Mouse (Mus musculus): Measurements from ENCODE around the gene Serinc1. TPM values are rescaled to one million over a fixed set of nuclear protein-coding genes. Genes with fewer than 3 reads are reported as not detected.
A peak's percentile ranks its signal among the peaks of the same experiment; 100 is the strongest.

Gene Serinc1
- polyA plus RNA-seq (2015; fragmentation: Nextera tagmentation; extraction: Ambion mirVana) = 84.0 and 86.5 TPM in 2 replicates

GRCm38 (mm10) chr10:57532218-57533101 lies at the start of gene Serinc1:
Gene Serinc1, minus strand, starts transcription at chr10:57532530.
- DNase-seq (ENCODE audit: low spot score) (peak; percentile 95), ATAC-seq (ENCODE audit: low FRiP score, low TSS enrichment) (peak; percentile 100)
- 14% methylated on average over 46 of the region's 49 CpGs for WGBS
- Histone ChIP-seq H3K27ac (replicated peaks) (peak within 1 kb of the TSS; percentile 96), H3K9me3 (ENCODE audit: control insufficient read depth, low read length) (no peaks in the 10 kb centered on the region), H3K9ac (ENCODE audit: low read length) (peak within 1 kb of the TSS; percentile 92), H3K4me1 (replicated peaks; ENCODE audit: control insufficient read depth, insufficient read depth) (peaks cover 3% of the 10 kb centered on the region; the same call in 1 of the 2 replicates), H3K4me3 (ENCODE audit: low read depth, low read length) (peak within 1 kb of the TSS; percentile 93), H3K36me3 (ENCODE audit: control insufficient read depth, insufficient read depth, low read length) (no peaks in the 10 kb centered on the region), H3K27me3 (ENCODE audit: control insufficient read depth, insufficient read depth, low read length) (no peaks in the 10 kb centered on the region), H3K4me2 (replicated peaks; ENCODE audit: low read depth) (peak within 1 kb of the TSS; percentile 58)
- TF ChIP-seq CTCF (IDR thresholded peaks at IDR 0.05; ENCODE audit: low read depth) = peak; percentile 1; the same call in 1 of the 2 replicates
- TF ChIP-seq EP300 (optimal IDR thresholded peaks at IDR 0.05) = no peak

- Histone ChIP-seq H3K27me3 (ENCODE audit: control insufficient read depth, insufficient read depth, low read length) (no peaks in the 10 kb centered on the region), H3K9me3 (ENCODE audit: control insufficient read depth, low read length) (no peaks in the 10 kb centered on the region), H3K9ac (ENCODE audit: low read length) (no peak overlapping the region), H3K4me3 (ENCODE audit: low read depth, low read length) (no peak overlapping the region), H3K4me1 (replicated peaks; ENCODE audit: control insufficient read depth, insufficient read depth) (no peaks in the 10 kb centered on the region), H3K27ac (replicated peaks) (no peak overlapping the region), H3K36me3 (ENCODE audit: control insufficient read depth, insufficient read depth, low read length) (no peaks in the 10 kb centered on the region), H3K4me2 (replicated peaks; ENCODE audit: low read depth) (no peak overlapping the region)
- DNase-seq (ENCODE audit: low spot score) (no peak), ATAC-seq (ENCODE audit: low FRiP score, low TSS enrichment) (no peak)
- 59% methylated on average over 2 of the region's 2 CpGs for WGBS
- TF ChIP-seq CTCF (IDR thresholded peaks at IDR 0.05; ENCODE audit: low read depth) (no peak), EP300 (optimal IDR thresholded peaks at IDR 0.05) (no peak)
Observed at GRCm38 (mm10) chr10:57576721-57577120, 44.4 kb upstream of the Serinc1 start.

- 46% methylated on average over 4 of the region's 4 CpGs for WGBS
- H3K9me3 ChIP-seq (ENCODE audit: control insufficient read depth, low read length) = no peaks in the 10 kb centered on the region
- TF ChIP-seq EP300 (optimal IDR thresholded peaks at IDR 0.05) (no peak), CTCF (IDR thresholded peaks at IDR 0.05; ENCODE audit: low read depth) (no peak)
Observed at GRCm38 (mm10) chr10:57572130-57572529, 39.8 kb upstream of the Serinc1 start.

GRCm38 (mm10) chr10:57571211-57571730 lies 38.9 kb upstream of the Serinc1 start:
- H3K9ac ChIP-seq (ENCODE audit: low read length) = no peak overlapping the region
- no peaks in the 10 kb centered on the region for H3K27me3 ChIP-seq (ENCODE audit: control insufficient read depth, insufficient read depth, low read length)
- no peaks in the 10 kb centered on the region for H3K4me1 ChIP-seq (replicated peaks; ENCODE audit: control insufficient read depth, insufficient read depth)
- H3K27ac ChIP-seq (replicated peaks) = no peak overlapping the region
- TF ChIP-seq EP300 (optimal IDR thresholded peaks at IDR 0.05) (no peak), CTCF (IDR thresholded peaks at IDR 0.05; ENCODE audit: low read depth) (peak; percentile 75)
- H3K36me3 ChIP-seq (ENCODE audit: control insufficient read depth, insufficient read depth, low read length) = no peaks in the 10 kb centered on the region
- H3K9me3 ChIP-seq (ENCODE audit: control insufficient read depth, low read length) = no peaks in the 10 kb centered on the region
- ATAC-seq (ENCODE audit: low FRiP score, low TSS enrichment) (no peak), DNase-seq (ENCODE audit: low spot score) (peak; percentile 47)
- 38% methylated on average over 8 of the region's 8 CpGs for WGBS
- H3K4me3 ChIP-seq (ENCODE audit: low read depth, low read length) = no peak overlapping the region
- H3K4me2 ChIP-seq (replicated peaks; ENCODE audit: low read depth) = no peak overlapping the region

More at GRCm38 (mm10) chr10:57572130-57572529, 39.8 kb upstream of the Serinc1 start:
- Histone ChIP-seq H3K4me1 (replicated peaks; ENCODE audit: control insufficient read depth, insufficient read depth) (no peaks in the 10 kb centered on the region), H3K27ac (replicated peaks) (no peak overlapping the region), H3K4me3 (ENCODE audit: low read depth, low read length) (no peak overlapping the region), H3K27me3 (ENCODE audit: control insufficient read depth, insufficient read depth, low read length) (no peaks in the 10 kb centered on the region), H3K9ac (ENCODE audit: low read length) (no peak overlapping the region), H3K4me2 (replicated peaks; ENCODE audit: low read depth) (no peak overlapping the region), H3K36me3 (ENCODE audit: control insufficient read depth, insufficient read depth, low read length) (no peaks in the 10 kb centered on the region)
- DNase-seq (ENCODE audit: low spot score) = no peak
- no peak for ATAC-seq (ENCODE audit: low FRiP score, low TSS enrichment)

GRCm38 (mm10) chr10:57569023-57569931 lies 36.9 kb upstream of the Serinc1 start:
- TF ChIP-seq EP300 (optimal IDR thresholded peaks at IDR 0.05) (no peak), CTCF (IDR thresholded peaks at IDR 0.05; ENCODE audit: low read depth) (no peak)
- WGBS = 75% methylated on average over 13 of the region's 13 CpGs
- DNase-seq (ENCODE audit: low spot score) (no peak), ATAC-seq (ENCODE audit: low FRiP score, low TSS enrichment) (no peak)
- H3K36me3 ChIP-seq (ENCODE audit: control insufficient read depth, insufficient read depth, low read length) = no peaks in the 10 kb centered on the region
- no peaks in the 10 kb centered on the region for H3K27me3 ChIP-seq (ENCODE audit: control insufficient read depth, insufficient read depth, low read length)
- no peak overlapping the region for H3K9ac ChIP-seq (ENCODE audit: low read length)
- no peak overlapping the region for H3K4me2 ChIP-seq (replicated peaks; ENCODE audit: low read depth)
- no peaks in the 10 kb centered on the region for H3K4me1 ChIP-seq (replicated peaks; ENCODE audit: control insufficient read depth, insufficient read depth)
- no peak overlapping the region for H3K27ac ChIP-seq (replicated peaks)
- no peak overlapping the region for H3K4me3 ChIP-seq (ENCODE audit: low read depth, low read length)
- H3K9me3 ChIP-seq (ENCODE audit: control insufficient read depth, low read length) = no peaks in the 10 kb centered on the region
